Comparison of ENCODE assay signal across 8 mouse cellular contexts in the genomic region with DNA sequence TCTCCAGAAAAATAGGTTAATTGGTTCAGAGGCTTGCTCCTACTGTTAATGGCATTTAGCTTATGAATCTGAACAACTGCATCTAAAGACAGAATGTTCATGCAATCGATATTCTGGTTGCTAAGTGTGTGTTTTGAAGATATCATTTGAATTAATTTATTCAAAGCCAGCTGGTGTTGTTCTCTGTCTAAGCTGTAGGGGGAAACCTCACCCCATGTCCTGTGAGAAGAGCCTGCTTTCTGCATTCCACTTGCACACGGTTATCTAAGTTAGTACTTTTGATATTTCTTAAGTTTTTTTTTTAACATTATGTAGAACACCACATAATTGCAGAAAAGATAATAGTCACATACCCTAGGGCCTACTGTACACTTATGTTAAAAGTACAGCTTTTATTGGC.
DNase-seq lines count a peak whose midpoint lies in the region; ATAC-seq lines count a peak whose summit lies in the region.

No protein-coding gene starts in this region.

- peak; percentile 48 for ATAC-seq in inflammation-experienced regulatory T-cells, adult 6 months
- no peak for ATAC-seq in erythroblast, adult 5-6 weeks (replicated peaks; ENCODE audit: low FRiP score, poor library complexity, severe bottlenecking)

- intact Hi-C loops in gastrocnemius, postnatal 14 days (cut with DNase I; ENCODE audit: low total_unique reads): no loop called here

- DNase-seq in gastrocnemius, adult 18-20 months (ENCODE audit: low spot score): peak; percentile 3
- DNase-seq in gastrocnemius, postnatal 14 days: no peak
- peak; percentile 24 for DNase-seq in thymus, postnatal 0 days (ENCODE audit: low spot score)
- DNase-seq in thymus, adult 18-20 months: no peak
- peak; percentile 36 for DNase-seq in naive thymus-derived CD4-positive, alpha-beta T cell, adult 2 months (ENCODE audit: low read depth)
- no peak for DNase-seq in urinary bladder, adult 18-20 months (ENCODE audit: low spot score in 2 of 2)

Comparison
In these comparisons a context has a peak if more than half of its experiments do, and no peak if none do; other contexts are left out.
1. DNase-seq: peak in gastrocnemius, adult 18-20 months (single experiment), thymus, postnatal 0 days (single experiment) and naive thymus-derived CD4-positive, alpha-beta T cell, adult 2 months (single experiment); none in gastrocnemius, postnatal 14 days (single experiment), thymus, adult 18-20 months (0 of 2) and urinary bladder, adult 18-20 months (0 of 2).